Mouse (Mus musculus): ENCODE results near the gene Cks1b. TPM values are rescaled to one million over a fixed set of nuclear protein-coding genes. Genes with fewer than 3 reads are reported as not detected.

The Cks1b gene
- polyA plus RNA-seq (2014; fragmentation: Nextera tagmentation; extraction: Ambion mirVana): 380 and 425 TPM in 2 replicates

DNA sequence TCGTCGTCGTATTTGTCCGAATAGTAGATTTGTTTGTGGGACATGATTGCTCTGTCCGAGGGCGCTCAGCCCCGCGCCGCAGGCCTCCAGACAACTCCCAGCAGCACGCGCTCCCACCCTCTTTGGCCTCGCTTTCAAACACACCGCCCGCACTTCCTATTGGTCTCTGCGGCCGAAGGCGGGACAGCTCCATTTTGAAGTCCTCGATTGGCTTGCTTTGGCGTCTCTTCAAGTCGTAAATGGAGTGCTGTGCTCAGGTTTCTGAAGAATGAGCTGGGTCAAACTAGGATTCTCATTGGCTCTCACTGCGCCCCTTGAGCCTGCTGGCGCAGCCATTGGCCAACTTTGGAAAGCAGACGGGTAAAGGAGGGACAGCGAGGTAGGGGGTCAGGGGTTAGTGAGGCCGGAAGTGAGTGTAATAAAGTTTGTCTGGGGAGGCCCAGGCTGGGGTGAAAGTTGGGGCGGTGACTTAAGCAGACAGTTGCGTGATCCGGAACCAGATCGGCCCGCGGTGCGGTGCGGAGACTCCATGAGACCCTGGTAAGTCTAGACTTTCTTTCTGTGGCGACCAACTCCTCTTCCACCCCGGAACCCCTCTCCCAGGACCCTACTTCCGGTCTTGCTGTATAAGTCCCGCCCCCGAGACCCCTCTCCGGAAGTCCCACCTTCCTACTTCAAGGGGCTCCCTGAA, at the start of gene Cks1b, which contains the start of gene Shc1:
TSS of gene Cks1b (minus strand) at position 214 of the 691 bp plus-strand sequence.
TSS of gene Shc1 (plus strand) at position 274 of the 691 bp plus-strand sequence.
- under 1% methylated on average over 30 of the region's 39 CpGs for WGBS

GRCm38 (mm10) chr3:89458965-89459807, 41.0 kb upstream of the Cks1b start:
- no peaks in the 10 kb centered on the region for H3K27me3 ChIP-seq (replicated peaks; ENCODE audit: control insufficient read depth, insufficient read depth, low read length)
- no peaks in the 10 kb centered on the region for H3K9me3 ChIP-seq (ENCODE audit: control insufficient read depth, low read length)
- H3K4me1 ChIP-seq (ENCODE audit: control insufficient read depth, insufficient read depth, low read length): no peaks in the 10 kb centered on the region
- peak overlapping the region; percentile 85 for H3K9ac ChIP-seq (ENCODE audit: low read depth, low read length)
- H3K36me3 ChIP-seq (ENCODE audit: control insufficient read depth, insufficient read depth, low read length): 0 out of 2 replicates have a peak, but pooled peaks cover 4% of the 10 kb centered on the region
- WGBS: under 1% methylated on average over 30 of the region's 36 CpGs
- ATAC-seq (ENCODE audit: low read depth): peak; percentile 93
- H3K4me2 ChIP-seq (ENCODE audit: low read depth, low read length): peak overlapping the region; percentile 91
- H3K27ac ChIP-seq (replicated peaks; ENCODE audit: low read depth, low read length): peak overlapping the region; percentile 82
- DNase-seq (ENCODE audit: low spot score): peak; percentile 95
- H3K4me3 ChIP-seq (ENCODE audit: low read depth, low read length): peak overlapping the region; percentile 73

More for the DNA sequence above, at the start of gene Cks1b, which contains the start of gene Shc1:
- ATAC-seq (ENCODE audit: low read depth): peak; percentile 94
- H3K4me1 ChIP-seq (ENCODE audit: control insufficient read depth, insufficient read depth, low read length): peaks cover 32% of the 10 kb centered on the region
- H3K27ac ChIP-seq (replicated peaks; ENCODE audit: low read depth, low read length): peak within 1 kb of the TSS; percentile 98
- H3K36me3 ChIP-seq (ENCODE audit: control insufficient read depth, insufficient read depth, low read length): peaks cover 27% of the 10 kb centered on the region
- H3K9ac ChIP-seq (ENCODE audit: low read depth, low read length): peak within 1 kb of the TSS; percentile 75
- H3K9me3 ChIP-seq (ENCODE audit: control insufficient read depth, low read length): no peaks in the 10 kb centered on the region
- DNase-seq (ENCODE audit: low spot score): peak; percentile 100
- H3K4me2 ChIP-seq (ENCODE audit: low read depth, low read length): peak within 1 kb of the TSS; percentile 88
- H3K27me3 ChIP-seq (replicated peaks; ENCODE audit: control insufficient read depth, insufficient read depth, low read length): no peaks in the 10 kb centered on the region
- H3K4me3 ChIP-seq (ENCODE audit: low read depth, low read length): peak within 1 kb of the TSS; percentile 55

GRCm38 (mm10) chr3:89458372-89458964, 40.3 kb upstream of the Cks1b start:
- Histone ChIP-seq H3K4me3 (ENCODE audit: low read depth, low read length) (peak overlapping the region; percentile 73), H3K4me1 (ENCODE audit: control insufficient read depth, insufficient read depth, low read length) (no peaks in the 10 kb centered on the region), H3K4me2 (ENCODE audit: low read depth, low read length) (peak overlapping the region; percentile 91), H3K36me3 (ENCODE audit: control insufficient read depth, insufficient read depth, low read length) (0 out of 2 replicates have a peak, but pooled peaks cover 4% of the 10 kb centered on the region), H3K9me3 (ENCODE audit: control insufficient read depth, low read length) (no peaks in the 10 kb centered on the region), H3K9ac (ENCODE audit: low read depth, low read length) (peak overlapping the region; percentile 85; the same call in 1 of the 2 replicates), H3K27ac (replicated peaks; ENCODE audit: low read depth, low read length) (peak overlapping the region; percentile 82), H3K27me3 (replicated peaks; ENCODE audit: control insufficient read depth, insufficient read depth, low read length) (no peaks in the 10 kb centered on the region)
- DNase-seq (ENCODE audit: low spot score) (no peak), ATAC-seq (ENCODE audit: low read depth) (peak; percentile 45; the same call in 1 of the 2 replicates)
- 45% methylated on average over 13 of the region's 13 CpGs for WGBS

- Histone ChIP-seq H3K27me3 (replicated peaks; ENCODE audit: control insufficient read depth, insufficient read depth, low read length) (no peaks in the 10 kb centered on the region), H3K9ac (ENCODE audit: low read depth, low read length) (no peak overlapping the region), H3K27ac (replicated peaks; ENCODE audit: low read depth, low read length) (no peak overlapping the region), H3K9me3 (ENCODE audit: control insufficient read depth, low read length) (no peaks in the 10 kb centered on the region), H3K36me3 (ENCODE audit: control insufficient read depth, insufficient read depth, low read length) (0 out of 2 replicates have a peak, but pooled peaks cover 3% of the 10 kb centered on the region), H3K4me3 (ENCODE audit: low read depth, low read length) (no peak overlapping the region), H3K4me2 (ENCODE audit: low read depth, low read length) (no peak overlapping the region), H3K4me1 (ENCODE audit: control insufficient read depth, insufficient read depth, low read length) (no peaks in the 10 kb centered on the region)
- ATAC-seq (ENCODE audit: low read depth) (no peak; the same call in 1 of the 2 replicates), DNase-seq (ENCODE audit: low spot score) (peak; percentile 69)
- 32% methylated on average over 10 of the region's 10 CpGs for WGBS
These were observed 38.8 kb upstream of the Cks1b start for GRCm38 (mm10) chr3:89456726-89457665.

DNA sequence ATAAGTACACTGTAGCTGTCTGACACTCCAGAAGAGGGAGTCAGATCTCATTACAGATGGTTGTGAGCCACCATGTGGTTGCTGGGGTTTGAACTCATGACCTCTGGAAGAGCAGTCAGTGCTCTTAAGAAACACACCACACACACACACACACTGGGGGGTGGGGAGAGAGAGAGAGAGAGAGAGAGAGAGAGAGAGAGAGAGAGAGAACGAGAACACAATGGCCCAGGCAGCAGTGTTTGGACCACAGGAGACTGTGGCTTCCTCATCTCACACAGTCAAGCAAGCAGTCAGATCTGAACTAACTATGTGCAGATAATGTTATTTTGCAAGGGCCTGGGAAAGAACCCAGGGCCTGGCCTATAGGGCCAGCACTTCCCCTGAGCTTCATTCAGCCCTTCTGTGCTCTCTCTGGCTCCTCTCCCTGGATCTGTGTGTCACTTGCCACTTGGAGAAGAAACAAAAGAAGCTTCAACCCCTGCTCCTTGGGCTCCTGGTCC, 37.7 kb upstream of the Cks1b start:
- H3K4me2 ChIP-seq (ENCODE audit: low read depth, low read length): no peak overlapping the region
- 86% methylated on average over 1 of the region's 1 CpGs for WGBS
- no peak overlapping the region for H3K9ac ChIP-seq (ENCODE audit: low read depth, low read length)
- H3K27ac ChIP-seq (replicated peaks; ENCODE audit: low read depth, low read length): no peak overlapping the region
- H3K9me3 ChIP-seq (ENCODE audit: control insufficient read depth, low read length): no peaks in the 10 kb centered on the region
- DNase-seq (ENCODE audit: low spot score): no peak
- no peaks in the 10 kb centered on the region for H3K36me3 ChIP-seq (ENCODE audit: control insufficient read depth, insufficient read depth, low read length)
- H3K27me3 ChIP-seq (replicated peaks; ENCODE audit: control insufficient read depth, insufficient read depth, low read length): no peaks in the 10 kb centered on the region
- H3K4me1 ChIP-seq (ENCODE audit: control insufficient read depth, insufficient read depth, low read length): no peaks in the 10 kb centered on the region
- ATAC-seq (ENCODE audit: low read depth): no peak
- no peak overlapping the region for H3K4me3 ChIP-seq (ENCODE audit: low read depth, low read length)

DNA sequence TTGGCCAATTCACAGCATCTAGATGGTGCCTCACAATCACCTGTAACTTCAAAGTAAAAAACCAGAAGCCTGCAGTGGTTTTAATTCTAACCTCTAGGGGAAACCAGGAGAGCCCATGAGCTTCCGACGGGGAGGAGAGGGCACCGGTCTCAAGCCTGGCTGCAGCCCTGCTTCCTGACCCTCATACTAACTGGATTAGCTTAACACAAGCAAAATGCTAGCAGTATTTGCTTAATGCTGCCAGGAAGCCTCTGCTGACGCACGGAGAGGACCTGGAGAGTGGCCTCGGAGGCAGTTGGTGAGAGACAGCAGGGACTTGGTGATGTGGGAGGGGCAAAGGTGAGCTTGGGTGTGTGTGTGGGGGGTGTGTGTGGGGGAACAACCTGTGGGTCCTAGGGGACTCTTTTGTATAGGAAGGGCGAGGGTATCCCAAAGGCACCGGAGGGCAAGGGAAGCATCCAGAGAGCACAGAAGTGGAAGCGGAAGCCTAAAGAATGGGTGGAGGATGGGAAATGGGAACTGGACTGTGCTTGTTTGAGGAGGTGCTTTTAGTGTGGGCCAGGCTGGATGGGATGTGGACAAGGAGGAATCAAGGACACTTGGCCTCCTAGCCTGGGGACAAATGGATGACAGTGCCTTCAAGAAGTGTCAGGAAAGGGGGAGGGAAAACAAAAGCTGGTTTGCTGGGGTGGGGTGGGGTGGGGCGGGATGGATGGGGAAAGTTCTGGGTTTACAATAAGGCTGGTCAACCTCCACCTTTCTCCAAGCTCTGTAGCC, 36.4 kb upstream of the Cks1b start, which contains the start of gene Pmvk:
TSS of gene Pmvk (plus strand) at position 141 of the 777 bp plus-strand sequence.
- H3K27ac ChIP-seq (replicated peaks; ENCODE audit: low read depth, low read length): no peak within 1 kb of the TSS
- H3K4me2 ChIP-seq (ENCODE audit: low read depth, low read length): no peak within 1 kb of the TSS
- H3K9me3 ChIP-seq (ENCODE audit: control insufficient read depth, low read length): no peaks in the 10 kb centered on the region
- DNase-seq (ENCODE audit: low spot score) (no peak), ATAC-seq (ENCODE audit: low read depth) (no peak)
- H3K9ac ChIP-seq (ENCODE audit: low read depth, low read length): no peak within 1 kb of the TSS
- WGBS: 57% methylated on average over 10 of the region's 10 CpGs
- H3K36me3 ChIP-seq (ENCODE audit: control insufficient read depth, insufficient read depth, low read length): no peaks in the 10 kb centered on the region
- H3K27me3 ChIP-seq (replicated peaks; ENCODE audit: control insufficient read depth, insufficient read depth, low read length): no peaks in the 10 kb centered on the region
- H3K4me3 ChIP-seq (ENCODE audit: low read depth, low read length): no peak within 1 kb of the TSS
- no peaks in the 10 kb centered on the region for H3K4me1 ChIP-seq (ENCODE audit: control insufficient read depth, insufficient read depth, low read length)

DNA sequence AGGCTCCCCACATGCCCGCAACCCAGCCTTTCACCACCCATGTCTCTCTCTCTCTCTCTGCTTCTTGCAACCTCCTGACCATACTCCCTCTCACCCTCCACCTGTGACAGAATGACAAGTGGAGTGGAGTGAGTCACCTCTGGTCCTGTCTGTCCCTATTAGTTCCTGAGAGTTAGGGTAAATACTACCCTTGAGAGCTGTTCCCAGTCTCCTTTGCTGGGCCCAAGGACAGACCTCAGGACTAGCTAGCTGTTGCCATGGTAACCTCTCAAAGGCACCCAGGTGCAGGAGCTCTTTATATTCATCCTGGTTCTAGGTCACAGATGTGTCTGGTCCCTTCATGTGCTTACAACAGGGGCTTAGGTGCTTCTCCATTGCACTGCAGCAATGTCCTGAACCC, 33.7 kb upstream of the Cks1b start:
- Histone ChIP-seq H3K4me3 (ENCODE audit: low read depth, low read length) (no peak overlapping the region), H3K4me2 (ENCODE audit: low read depth, low read length) (no peak overlapping the region), H3K27me3 (replicated peaks; ENCODE audit: control insufficient read depth, insufficient read depth, low read length) (no peaks in the 10 kb centered on the region), H3K4me1 (ENCODE audit: control insufficient read depth, insufficient read depth, low read length) (no peaks in the 10 kb centered on the region), H3K9ac (ENCODE audit: low read depth, low read length) (no peak overlapping the region), H3K27ac (replicated peaks; ENCODE audit: low read depth, low read length) (no peak overlapping the region), H3K9me3 (ENCODE audit: control insufficient read depth, low read length) (no peaks in the 10 kb centered on the region), H3K36me3 (ENCODE audit: control insufficient read depth, insufficient read depth, low read length) (no peaks in the 10 kb centered on the region)
- DNase-seq (ENCODE audit: low spot score) (no peak), ATAC-seq (ENCODE audit: low read depth) (no peak)
- 73% methylated on average over 1 of the region's 1 CpGs for WGBS

All from embryonic facial prominence, embryonic 14.5 days (tissue).